Mouse (Mus musculus) spleen, postnatal 4 days (tissue): ENCODE measurements around the gene 1810009A15Rik.
"Not testable (repeated sequence)": the region's sequence is repeated elsewhere in the genome, so short reads cannot be mapped to it uniquely, and the experiment has no call there.

Experiments used
- DNase-seq, 2 experiments: peaks; one replicate each; pipeline ENCODE4 v3.0.0; 2022; ENCODE audit warnings: low spot score in 2 of 2

1810009A15Rik gene

DNA sequence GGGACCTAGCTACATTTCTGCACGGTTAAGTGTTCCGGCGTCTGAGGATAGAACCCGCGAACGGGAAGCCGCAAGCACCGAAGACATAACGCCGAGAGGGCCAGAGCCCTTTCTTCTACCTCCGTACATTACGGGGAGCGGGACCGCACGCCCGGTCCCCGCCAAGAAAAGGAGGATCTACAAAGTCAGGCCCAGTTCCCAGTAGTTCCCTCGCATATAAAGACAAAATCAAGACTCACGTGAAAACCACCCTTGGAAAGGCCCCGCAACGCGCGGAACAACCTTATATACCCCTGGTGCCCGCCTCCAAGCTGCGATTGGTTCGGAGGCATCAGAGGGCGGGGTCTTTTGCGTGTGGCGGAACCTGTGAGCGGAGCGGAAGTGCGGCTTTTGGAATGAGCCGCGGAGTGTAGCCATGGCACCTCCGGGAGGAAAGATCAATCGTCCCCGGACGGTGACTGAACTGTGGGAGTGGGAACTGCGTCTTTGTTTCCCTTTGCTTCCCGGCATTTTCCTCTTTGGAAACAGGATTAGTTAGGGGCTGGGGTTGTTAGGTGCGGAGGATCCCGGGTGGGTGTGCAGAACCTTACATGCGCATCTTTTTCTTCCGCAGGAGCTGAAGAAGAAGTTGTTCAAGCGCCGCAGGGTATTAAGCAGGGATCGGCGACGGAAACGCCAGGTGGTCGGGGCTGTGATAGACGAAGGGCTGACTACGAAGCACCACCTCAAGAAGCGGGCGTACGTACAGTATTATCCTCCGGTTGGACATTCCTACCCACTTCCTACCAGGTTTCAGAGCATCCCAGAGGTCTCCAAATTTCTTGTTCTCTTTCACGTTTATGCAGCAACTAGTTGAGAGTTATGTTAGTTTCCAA lies at the start of gene 1810009A15Rik, which contains the start of gene Gm49416:
TSS of gene 1810009A15Rik (plus strand) at position 343 of the 875 bp plus-strand sequence.
TSS of gene Gm49416 (plus strand) at position 416 of the 875 bp plus-strand sequence.
- peak; percentile 96 to 97 for DNase-seq

DNA sequence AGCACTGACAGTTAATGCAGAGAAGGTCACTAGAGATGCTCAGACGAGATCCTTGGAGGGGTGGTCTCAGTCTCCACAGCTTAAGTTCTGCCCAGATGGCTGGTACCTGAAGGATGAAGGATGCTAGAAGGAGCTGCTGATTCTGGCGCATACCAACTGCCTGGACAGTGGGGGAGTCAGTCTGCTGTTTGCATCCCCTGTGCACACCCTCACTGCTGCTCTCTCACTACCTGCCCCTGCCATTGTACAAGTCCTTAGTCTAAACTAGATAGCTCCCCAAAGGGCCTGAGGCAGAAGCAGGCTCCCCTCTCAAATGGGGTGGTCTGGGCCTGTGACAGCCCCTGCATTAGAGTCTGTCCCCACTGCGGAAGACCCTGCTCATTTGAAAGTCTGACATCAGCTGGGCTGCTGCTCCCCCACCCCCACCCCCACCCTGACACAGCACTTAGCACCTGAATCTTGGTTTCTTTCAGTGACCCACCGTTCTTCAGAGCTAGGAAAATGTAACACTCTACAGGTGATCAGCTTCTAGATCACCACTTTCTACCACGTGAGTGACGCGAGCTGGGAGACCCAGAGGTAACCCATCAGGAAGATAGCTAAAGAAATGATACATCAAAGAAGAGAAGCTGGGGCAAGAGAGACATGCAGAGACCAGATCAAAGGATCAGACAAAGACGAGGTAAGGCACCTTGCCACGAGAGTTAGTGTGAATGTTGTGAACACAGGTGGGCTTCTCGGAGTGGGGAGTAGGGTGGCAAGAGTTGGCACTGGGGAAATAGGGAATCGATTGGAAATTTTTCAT lies 49.3 kb upstream of the 1810009A15Rik start, which contains the start of gene Gng3:
TSS of gene Gng3 (minus strand) at position 92 of the 805 bp plus-strand sequence.
- DNase-seq: peak in 1 of 2 experiments; percentile 64

- DNase-seq: peak; percentile 79 to 88
These were observed 48.5 kb upstream of the 1810009A15Rik start for GRCm38 (mm10) chr19:8839908-8840791.

DNA sequence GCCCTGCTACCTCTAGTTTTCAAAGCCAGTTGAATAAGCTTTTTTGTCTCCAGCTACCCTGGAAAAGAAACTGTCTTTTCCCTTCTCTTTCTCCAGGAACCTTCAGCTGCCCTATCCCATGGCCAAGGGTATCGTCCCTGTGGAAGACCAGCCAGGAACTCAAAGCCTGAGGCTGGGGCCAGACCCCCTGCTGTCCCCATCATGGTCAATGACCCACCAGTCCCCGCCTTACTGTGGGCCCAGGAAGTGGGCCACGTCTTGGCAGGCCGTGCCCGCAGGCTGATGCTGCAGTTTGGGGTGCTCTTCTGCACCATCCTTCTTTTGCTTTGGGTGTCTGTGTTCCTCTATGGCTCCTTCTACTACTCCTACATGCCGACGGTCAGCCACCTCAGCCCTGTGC lies 47.6 kb upstream of the 1810009A15Rik start:
- no peak for DNase-seq

DNA sequence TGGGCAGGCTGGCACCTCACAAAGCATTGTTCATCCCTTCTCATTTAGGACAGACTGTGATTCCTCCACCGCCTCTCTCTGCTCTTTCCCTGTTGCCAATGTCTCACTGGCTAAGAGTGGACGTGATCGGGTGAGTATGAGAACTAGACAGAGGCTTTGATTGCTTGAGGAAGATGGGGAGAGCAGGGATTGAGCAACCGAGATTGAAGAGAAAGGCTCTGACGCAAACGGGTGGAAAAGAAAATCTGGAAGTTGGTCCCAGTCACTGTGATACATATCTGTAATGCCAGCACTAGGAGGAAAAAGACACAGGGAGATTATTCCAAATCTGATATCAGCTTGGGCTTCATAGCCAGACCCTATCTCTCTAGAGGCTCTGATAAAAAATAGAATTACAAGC lies 45.7 kb upstream of the 1810009A15Rik start:
- DNase-seq: no peak

GRCm38 (mm10) chr19:8844371-8845129 lies 44.1 kb upstream of the 1810009A15Rik start:
- peak; percentile 76 to 92 for DNase-seq

DNA sequence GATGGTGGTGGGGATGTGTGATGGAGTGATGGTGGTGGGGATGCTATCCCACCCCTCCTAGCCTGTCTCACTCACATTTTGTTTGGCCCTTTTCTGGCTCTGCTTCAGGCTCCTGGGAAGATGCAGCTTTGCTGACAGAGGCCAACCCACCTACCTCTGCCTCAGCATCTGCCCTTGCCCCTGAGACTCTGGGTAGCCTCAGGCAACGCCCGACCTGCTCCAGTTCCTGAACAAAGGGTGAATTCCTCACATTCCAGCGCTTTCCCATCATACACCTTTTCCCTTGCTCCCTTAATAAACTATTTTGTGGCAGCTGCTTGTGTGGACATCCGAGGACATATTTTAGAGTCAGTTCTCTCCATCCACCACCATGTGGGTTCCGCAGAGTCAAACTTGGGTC lies 40.3 kb upstream of the 1810009A15Rik start:
- DNase-seq: no peak

DNA sequence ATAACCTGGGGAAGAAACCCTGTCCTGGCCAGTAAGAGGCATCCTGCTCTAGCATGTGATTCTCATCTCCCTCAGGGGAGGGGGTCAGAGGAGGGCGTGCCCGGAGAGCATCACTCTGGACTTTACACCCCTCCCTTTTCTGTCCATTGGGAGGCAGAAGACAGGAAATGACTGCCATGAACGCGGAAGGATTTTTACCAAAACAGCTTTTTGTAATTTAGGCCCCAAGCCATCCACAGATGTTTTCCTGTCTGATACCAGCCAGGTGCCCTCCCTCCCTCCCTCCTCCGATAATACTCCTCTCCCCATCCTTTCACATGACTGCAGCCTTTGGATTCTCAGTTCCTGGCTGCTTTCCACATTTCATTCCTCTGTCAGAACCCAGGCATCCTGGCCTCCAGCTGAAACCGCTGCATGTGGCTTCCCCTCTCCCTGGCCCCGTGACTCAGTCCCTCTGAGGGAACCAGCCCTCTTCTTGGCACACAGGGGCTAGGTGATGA lies 38.2 kb upstream of the 1810009A15Rik start, which contains the start of gene Lrrn4cl:
TSS of gene Lrrn4cl (plus strand) at position 367 of the 500 bp plus-strand sequence.
- no peak for DNase-seq

- DNase-seq: no peak
These were observed 37.0 kb upstream of the 1810009A15Rik start for GRCm38 (mm10) chr19:8851639-8852038.

DNA sequence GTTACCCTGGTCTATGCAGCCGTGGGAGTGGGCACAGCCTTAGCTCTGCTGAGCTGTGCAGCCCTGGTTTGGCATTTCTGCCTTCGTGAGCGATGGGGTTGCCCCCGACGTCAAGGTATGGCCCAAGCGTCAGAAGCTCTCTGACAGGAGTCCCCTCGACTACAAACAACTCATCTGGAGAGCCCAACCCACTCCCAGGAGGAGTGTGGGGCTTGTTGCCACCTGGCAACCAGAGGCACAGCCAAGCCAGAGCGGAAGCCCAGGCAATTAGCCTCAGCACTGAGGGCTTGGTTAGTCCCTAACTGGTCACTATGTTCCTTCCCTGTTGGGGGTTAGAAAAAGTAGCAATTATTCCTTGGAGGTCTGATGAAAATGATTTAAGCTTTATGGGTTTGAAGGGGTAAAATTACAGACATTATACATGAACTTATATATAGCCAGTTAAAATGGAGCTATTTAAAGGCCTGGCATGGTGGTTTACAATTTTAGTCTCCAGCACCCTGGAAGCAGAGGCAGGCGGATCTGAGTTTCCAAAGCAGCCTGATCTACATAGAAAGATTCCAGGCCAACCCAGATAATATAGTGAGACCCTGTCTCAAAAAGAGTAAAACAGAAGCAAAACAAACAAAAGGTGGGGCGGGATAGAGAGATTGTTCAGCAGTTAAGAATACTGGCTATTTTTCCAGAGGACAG lies 36.3 kb upstream of the 1810009A15Rik start:
- DNase-seq: no peak

GRCm38 (mm10) chr19:8853117-8853516 lies 35.5 kb upstream of the 1810009A15Rik start:
- DNase-seq: no peak

- peak in 1 of 2 experiments; percentile 42 for DNase-seq
These were observed 31.0 kb upstream of the 1810009A15Rik start for GRCm38 (mm10) chr19:8857689-8858088.

DNA sequence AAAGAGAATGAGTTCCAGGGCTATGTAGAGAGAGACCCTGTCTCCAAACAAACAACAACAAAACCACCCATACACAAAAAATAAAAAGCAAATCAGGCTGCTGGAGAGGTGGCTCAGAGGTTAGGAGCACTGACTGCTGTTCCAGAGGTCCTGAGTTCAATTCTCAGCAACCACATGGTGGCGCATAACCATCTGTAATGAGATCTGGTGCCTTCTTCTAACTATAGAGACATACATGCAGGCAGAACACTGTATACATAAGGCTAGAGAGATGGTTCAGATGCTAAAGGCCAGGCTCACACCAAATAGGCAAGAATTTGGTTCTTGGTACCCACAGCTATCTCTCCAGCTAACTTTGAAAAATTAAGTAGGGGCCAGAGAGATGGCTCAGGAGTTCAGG lies 29.6 kb upstream of the 1810009A15Rik start:
- peak in 1 of 2 experiments; percentile 40 for DNase-seq

DNA sequence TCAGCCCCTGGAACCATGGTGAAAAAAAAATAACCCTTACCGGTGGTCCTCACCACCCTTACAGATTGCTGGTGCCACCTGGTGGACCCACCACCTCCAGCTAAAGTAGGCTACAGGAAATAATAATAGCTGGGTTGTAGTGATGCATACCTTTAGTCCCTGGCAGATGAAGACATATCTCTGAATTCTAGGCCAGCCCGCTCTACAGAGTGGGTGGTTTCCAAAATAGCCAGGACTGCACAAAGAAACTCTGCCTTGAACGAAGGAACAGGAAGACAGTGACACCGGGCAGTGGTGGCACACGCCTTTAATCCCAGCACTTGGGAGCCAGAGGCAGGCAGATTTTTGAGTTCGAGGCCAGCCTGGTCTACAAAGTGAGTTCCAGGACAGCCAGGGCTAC lies 24.4 kb upstream of the 1810009A15Rik start:
- DNase-seq: no peak

DNA sequence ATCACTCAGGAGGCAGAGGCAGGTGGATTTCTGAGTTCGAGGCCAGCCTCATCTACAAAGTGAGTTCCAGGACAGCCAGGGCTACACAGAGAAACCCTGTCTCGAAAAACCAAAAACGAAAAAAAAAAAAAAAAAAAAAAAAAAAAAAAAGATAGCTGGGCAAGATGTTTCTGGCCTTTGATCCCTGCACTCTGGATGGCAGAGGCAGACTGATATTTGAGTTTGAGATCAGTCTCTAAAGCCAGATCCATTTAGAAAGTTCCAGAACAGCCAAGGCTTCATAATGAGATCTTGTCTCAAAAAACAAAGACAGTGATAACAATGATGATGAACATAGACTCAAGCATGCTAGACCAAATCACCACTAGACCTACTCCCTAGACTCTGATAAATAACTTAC lies 18.3 kb upstream of the 1810009A15Rik start:
- DNase-seq: not testable (repeated sequence)

DNA sequence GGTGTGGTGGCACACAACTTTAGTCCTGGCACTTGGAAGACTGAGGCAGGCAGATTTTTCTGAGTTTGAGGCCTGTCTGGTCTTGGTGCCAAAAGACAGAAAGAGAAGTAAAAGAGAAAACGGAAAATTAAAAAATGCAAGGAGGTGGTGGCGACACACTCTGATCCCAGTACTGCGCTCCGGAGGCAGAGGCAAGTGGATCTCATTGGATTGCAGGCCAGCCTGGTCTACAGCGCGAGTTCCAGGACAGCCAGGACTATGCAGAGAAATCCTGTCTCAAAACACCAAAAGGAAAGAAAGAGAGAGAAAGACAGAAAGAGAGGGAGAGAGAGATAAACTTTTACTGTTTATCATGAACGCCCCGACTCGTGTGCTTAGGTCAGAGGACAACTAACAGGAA lies 17.8 kb upstream of the 1810009A15Rik start:
- no peak for DNase-seq

DNA sequence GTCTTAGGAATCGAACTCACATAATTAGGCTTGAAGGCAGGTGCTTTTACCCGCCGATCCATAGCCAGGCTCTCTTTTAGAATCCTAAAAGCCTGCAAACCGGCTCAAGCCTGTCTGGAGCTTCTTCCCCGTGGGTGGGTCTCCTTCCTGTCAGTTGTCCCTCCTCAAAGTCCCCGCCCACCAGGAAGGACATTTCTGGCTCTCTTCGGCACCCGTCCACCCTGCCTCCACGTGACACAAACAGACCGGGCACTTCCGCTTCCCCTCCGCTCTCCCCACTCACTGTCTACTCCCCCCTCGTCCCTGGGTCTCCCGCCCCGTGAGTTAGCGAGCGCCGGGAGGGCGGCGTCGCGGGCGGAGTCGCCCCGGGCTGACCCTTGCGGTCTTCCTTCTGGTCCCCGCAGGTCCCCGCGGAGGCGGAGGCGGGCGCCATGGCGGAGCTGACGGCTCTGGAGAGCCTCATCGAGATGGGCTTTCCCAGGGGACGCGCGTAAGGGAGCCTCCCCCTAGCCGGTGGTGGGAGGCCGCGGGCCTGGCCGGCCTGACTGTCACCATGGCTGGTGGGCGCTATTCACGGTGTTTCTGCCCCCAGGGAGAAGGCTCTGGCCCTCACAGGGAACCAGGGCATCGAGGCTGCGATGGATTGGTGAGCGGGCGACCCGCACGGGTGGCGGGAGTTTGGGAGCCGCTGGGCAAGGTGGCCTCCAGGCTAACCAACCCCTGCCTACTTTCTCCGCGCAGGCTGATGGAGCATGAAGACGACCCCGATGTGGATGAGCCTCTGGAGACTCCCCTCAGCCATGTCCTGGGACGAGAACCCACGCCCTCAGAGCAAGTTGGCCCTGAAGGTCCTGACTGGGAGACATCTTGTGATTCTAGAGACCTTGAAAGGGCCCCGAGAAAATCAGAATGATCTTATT lies 17.1 kb upstream of the 1810009A15Rik start, which contains the start of gene Ubxn1:
TSS of gene Ubxn1 (plus strand) at position 230 of the 920 bp plus-strand sequence.
- peak; percentile 94 to 95 for DNase-seq

DNA sequence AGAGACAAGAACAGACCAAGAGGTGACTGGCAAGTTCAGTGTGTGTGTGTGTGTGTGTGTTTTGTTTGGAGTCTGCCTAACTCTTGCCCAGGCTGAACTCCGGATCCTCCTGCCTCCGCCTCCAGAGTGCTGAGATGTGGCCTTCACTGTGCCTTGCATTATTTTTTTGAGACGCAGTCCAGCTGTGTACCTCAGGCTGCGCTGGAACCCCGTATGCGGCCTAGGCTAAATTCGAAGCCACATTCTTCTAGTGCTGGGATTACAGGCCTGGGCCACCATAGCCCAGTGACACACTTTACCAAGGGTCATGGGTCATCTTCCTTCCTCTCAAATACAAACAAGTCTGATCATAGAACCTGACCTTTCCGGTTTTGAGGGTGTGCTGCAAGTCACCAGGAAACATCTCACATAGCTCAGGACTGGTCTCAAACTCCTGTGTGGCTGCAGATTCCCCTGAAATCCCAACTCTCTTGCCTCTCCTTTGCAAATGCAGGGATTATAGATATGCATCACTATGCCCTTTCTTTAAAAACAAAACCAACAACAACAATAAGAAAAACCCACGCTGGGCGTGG lies 16.3 kb upstream of the 1810009A15Rik start:
- peak in 1 of 2 experiments; percentile 60 for DNase-seq
